Mouse (Mus musculus) testis, adult 10 weeks (tissue): Measurements from ENCODE around the gene Arl3. TPM values are rescaled to one million over a fixed set of nuclear protein-coding genes. Genes with fewer than 3 reads are reported as not detected.

Source experiments
- polyA plus RNA-seq: library from polyadenylated mRNA; stranded (reverse); fragments of 350-450 nt; fragmentation: Illumina TruSeq; extraction: RNeasy Lipid Tissue Mini Kit (QIAGEN cat#74804); gene quantifications from one replicate; pipeline ENCODE4 v1.2.3, GENCODE M21; 2014; ENCODE audit warnings: low read depth, low replicate concordance

Gene Arl3
- 300 TPM for polyA plus RNA-seq

GRCm38 (mm10) chr19:46572951-46573937 lies at the start of gene Arl3, which contains the start of gene Sfxn2:
Gene Arl3 (minus strand): TSS chr19:46573198.
Gene Sfxn2 (plus strand): TSS chr19:46573365.

GRCm38 (mm10) chr19:46598720-46599252 lies 25.8 kb upstream of the Arl3 start, which contains the start of gene Wbp1l:
Gene Wbp1l (plus strand): TSS chr19:46599084.

GRCm38 (mm10) chr19:46501401-46502068 lies 71.5 kb downstream of the Arl3 start, which contains the start of gene Trim8:
Gene Trim8 (plus strand): TSS chr19:46501702.

Other genes with a start within 250 kb of the Arl3 start
- gene Psd, start 246.0 kb downstream of the Arl3 start, polyA plus RNA-seq, result 3.7 TPM
- not detected for gene Fbxl15, start 245.0 kb downstream of the Arl3 start, polyA plus RNA-seq
- 2.7 TPM for gene Cuedc2, start 234.5 kb downstream of the Arl3 start, polyA plus RNA-seq
- 0.69 TPM for gene Mfsd13a, start 232.1 kb downstream of the Arl3 start, polyA plus RNA-seq
- gene 2310034G01Rik, start 222.9 kb downstream of the Arl3 start, polyA plus RNA-seq, result 0.15 TPM
- 87.0 TPM for gene Actr1a, start 177.4 kb downstream of the Arl3 start, polyA plus RNA-seq
- gene Sufu, start 176.3 kb downstream of the Arl3 start, polyA plus RNA-seq, result 15.2 TPM
- gene Trim8, start 71.5 kb downstream of the Arl3 start, polyA plus RNA-seq, result 0.36 TPM
- gene Sfxn2, start 167 bp upstream of the Arl3 start, polyA plus RNA-seq, result 2.3 TPM
- gene Wbp1l, start 25.9 kb upstream of the Arl3 start, polyA plus RNA-seq, result 3.6 TPM
- 291 TPM for gene Cyp17a1, start 100.0 kb upstream of the Arl3 start, polyA plus RNA-seq
- 11.2 TPM for gene Borcs7, start 116.7 kb upstream of the Arl3 start, polyA plus RNA-seq
- gene As3mt, start 134.3 kb upstream of the Arl3 start, polyA plus RNA-seq, result 10.5 TPM
- gene Cnnm2, start 188.4 kb upstream of the Arl3 start, polyA plus RNA-seq, result 0.80 TPM